Mouse (Mus musculus) urinary bladder, postnatal 10 days (tissue): ENCODE data around the gene Nos1.

ENCODE experiments used
- DNase-seq: peaks from one replicate; pipeline ENCODE4 v3.0.0; 2022; ENCODE audit warnings: low spot score

Gene Nos1

DNA sequence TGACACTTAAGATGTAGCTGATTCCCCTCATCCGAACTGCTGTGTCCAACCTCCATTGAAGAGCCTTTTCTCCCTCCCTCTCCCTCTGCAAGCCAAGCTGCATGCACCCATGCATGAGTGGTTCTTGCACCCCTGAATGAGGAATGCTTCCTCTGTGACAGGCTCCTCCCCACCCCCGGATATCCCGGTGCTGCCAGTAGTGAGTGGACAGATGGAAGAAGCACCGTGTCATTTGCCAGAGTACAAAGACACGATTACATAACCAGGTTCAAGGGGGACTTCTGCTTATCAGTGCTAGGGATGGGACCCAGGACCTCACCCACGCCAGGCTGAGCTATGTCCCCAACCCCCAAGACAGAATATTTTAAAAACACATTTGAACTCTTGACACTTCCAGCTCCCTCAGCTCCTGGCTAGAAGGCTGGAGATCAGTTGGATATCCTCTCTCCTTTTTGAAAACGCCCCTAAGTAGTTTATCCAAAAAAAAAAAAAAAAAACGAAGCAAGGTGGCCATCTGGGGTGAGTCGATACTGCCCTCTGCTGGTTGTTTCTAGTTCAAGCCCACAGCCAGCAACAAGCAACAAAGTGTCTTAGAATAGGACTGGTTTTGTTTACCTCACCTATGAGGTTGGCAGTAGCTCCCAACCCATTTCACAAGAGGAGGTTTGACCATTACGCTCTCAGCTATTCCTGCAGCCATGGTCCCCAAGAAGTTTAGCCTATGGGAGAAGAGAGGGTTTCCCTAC is 175.0 kb downstream of the Nos1 start:
- DNase-seq = no peak

DNA sequence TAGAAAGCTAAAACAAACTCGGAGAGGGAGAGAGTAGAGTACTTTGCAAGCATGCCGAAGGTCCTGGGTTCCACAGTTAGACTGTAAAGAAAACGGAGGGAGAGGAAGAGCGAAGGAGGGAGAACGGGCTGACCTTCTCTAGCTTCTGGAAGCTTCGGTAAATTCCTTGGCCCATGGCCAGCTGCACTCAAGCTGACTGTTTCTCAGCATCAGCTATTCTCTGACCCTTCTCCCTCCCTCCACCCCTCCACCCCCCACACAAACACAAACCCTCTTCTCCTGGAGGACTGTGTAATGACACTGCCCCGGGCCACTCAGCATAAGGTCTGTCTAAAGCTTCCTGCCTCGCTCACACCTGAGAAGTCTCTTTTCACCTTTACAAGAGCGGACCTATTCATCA is 183.9 kb downstream of the Nos1 start:
- DNase-seq = no peak

- DNase-seq = no peak
Observed at GRCm38 (mm10) chr5:117966956-117967355, 186.1 kb downstream of the Nos1 start.

GRCm38 (mm10) chr5:117967659-117968069 is 186.8 kb downstream of the Nos1 start:
- no peak for DNase-seq

- DNase-seq = no peak
Observed at GRCm38 (mm10) chr5:117969681-117970427, 189.0 kb downstream of the Nos1 start.

- DNase-seq = no peak
Observed at GRCm38 (mm10) chr5:117976263-117976656, 195.4 kb downstream of the Nos1 start.

DNA sequence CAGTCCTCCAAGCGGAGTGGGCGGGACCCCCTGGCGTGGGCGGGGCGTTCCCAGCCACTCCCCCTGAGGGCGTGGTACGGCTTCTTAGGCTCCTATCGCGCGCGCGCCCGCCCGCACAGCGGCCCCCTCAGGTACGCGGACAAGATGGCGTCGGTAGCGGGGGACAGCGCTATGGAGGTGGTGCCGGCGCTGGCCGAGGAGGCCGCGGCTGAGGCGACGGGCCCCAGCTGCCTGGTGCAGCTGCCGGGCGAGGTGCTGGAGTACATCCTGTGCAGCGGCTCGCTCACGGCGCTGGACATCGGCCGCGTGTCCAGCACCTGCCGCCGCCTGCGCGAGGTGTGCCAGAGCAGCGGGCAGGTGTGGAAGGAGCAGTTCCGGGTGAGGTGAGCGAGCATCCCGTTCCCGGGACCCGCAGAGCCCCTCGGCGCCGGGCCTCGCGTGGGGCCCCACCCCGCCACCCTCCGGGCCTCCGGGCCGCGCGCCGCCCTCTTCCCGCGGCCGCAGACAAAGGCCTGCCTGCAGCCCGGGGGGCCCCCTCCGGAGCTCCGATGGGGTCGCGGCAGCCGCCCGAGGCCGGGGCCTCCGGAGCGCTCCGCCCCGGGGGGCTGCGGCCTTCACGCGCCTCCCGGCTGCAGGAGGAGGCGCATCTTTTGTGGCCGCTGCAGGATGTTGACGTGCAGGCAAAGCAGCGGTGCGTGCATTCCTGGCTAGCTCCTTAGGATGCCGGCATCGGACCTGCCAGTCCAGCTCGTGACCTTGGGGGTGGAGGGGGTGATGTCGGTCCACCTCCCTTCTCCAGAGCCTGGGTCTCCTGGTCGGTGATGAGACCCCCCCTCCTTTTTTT is 196.0 kb downstream of the Nos1 start, which contains the start of gene Fbxo21:
Gene Fbxo21, plus strand, starts transcription at position 74 of the 844 bp plus-strand sequence.
- DNase-seq = peak; percentile 83

DNA sequence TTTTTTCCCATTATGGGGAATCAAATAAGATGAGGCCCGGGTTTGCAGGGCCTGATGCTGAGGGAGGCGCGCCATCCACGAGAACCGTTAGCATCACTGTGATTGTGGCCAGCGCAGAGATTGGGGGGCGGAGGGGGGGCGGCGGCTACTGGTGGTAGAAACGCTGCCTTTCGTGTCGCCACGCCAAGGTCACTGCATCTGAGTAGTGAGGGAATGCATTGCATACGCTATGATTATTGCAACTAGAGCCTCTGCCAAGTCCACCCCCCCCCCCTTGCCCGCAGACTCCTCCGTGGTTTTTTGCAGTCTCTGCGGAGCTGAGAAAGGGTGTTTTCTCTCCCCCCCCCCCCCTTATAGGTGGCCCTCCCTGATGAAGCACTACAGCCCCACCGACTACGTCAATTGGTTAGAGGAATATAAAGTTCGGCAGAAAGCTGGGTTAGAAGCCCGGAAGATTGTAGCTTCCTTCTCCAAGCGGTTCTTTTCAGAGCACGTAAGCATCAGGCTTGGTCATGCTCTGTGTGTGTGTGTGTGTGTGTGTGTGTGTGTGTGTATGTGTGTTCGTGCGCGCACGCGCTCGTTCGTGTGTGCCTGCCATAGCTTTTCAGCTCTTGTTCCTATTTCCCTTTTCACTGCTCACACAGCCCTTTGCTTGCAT is 196.8 kb downstream of the Nos1 start:
- no peak for DNase-seq

GRCm38 (mm10) chr5:117978159-117978697 is 197.4 kb downstream of the Nos1 start:
- no peak for DNase-seq

- no peak for DNase-seq
Observed at GRCm38 (mm10) chr5:117979082-117979481, 198.2 kb downstream of the Nos1 start.

DNA sequence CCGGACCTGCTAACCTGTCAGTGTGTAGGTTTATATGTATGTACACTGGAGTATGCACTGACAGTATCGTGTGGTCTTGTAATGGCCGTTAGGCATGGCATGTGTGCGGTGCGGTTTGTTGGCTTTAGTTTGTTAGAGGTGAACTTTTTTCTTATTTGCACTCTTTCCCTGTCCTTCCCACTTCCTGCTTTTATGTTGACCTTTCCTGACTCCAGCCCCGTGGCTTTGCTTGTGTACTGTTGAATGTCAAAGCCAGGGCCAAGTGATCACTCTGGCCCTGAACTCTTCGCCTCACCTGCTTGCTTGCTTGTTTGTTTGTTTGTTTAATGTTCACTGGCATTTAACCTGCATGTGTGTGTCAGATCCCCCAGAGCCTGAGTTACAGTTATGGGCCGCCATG is 200.1 kb downstream of the Nos1 start:
- no peak for DNase-seq

DNA sequence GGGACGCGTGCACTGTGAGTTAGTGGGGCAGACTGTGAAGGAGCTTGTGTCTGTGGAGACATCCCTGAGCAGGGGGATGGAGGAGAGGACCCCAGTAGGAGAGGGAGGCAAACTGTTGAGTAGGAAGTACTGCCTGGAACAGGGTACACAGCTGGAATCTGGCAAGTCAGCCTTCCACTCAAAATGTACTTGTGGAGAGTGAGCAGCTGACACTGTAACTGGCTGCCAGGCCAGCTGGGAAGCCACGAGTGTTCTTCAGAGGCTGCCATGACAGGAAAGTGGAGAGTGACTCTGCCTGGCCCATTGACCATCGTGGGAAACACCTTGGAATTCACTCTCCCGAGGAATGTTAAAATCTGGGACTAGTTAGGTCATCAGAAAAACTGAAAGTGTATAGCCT is 201.1 kb downstream of the Nos1 start:
- no peak for DNase-seq

- DNase-seq = no peak
Observed at GRCm38 (mm10) chr5:117986327-117986726, 205.5 kb downstream of the Nos1 start.

DNA sequence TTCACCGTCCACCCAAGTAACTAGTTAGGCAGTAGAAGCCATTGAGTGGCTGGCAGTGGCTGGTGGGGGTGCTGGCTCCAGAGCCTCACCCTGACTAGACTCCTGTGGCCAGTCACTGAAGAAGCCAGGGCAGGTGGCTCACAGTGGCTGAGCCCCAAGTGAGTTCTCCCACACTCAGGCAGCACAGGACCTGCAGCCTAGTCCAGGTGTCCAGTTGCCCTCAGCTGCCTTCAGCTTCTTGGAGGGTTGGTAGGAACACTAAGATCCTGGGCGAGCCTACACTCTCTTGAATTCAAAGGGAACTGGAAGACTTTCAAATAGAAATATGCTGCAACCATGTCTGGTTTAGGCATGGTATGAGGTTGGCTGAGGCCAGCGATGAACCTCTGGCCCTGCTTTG is 207.1 kb downstream of the Nos1 start:
- DNase-seq = no peak

- no peak for DNase-seq
Observed at GRCm38 (mm10) chr5:117988367-117988766, 207.5 kb downstream of the Nos1 start.

DNA sequence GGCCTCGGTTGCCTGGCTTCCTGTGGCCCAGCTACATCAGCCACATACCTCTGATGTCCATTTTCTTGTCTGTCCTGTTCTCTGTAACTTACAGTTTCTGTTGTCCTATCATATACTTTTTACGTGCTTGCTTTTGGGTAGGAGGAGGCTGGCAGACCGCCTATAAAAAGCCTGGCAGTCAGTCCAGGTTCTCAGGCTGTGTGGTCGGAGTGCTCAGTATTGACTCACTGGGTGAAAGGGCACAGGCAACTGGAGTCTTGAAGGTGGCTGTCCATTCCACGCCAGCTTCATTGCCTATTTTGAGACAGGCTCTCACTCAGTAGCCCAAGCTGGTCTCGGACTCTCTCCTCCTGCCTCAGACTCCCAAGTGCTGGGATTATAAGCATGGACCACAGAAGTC is 208.9 kb downstream of the Nos1 start:
- DNase-seq = no peak

GRCm38 (mm10) chr5:117990957-117991356 is 210.1 kb downstream of the Nos1 start:
- DNase-seq = no peak

DNA sequence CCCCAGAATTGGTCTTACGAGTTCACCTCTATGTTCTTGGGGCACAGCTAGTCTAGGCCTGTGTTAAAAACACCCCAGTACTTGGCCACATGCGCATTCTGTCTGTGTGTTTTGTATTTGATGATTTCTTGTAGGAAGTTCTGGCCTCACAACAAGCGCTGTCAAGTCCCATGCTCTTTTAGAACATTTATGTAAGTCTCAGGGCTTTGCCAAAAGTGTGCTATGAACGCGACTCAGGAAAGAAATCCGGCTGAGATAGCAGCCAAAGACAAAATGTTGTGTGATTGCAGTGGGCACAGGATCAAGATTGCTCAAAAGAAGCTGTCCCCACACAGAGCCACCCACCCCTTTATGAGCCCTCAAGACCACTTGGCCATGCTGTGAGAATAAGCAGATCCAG is 212.7 kb downstream of the Nos1 start:
- no peak for DNase-seq

DNA sequence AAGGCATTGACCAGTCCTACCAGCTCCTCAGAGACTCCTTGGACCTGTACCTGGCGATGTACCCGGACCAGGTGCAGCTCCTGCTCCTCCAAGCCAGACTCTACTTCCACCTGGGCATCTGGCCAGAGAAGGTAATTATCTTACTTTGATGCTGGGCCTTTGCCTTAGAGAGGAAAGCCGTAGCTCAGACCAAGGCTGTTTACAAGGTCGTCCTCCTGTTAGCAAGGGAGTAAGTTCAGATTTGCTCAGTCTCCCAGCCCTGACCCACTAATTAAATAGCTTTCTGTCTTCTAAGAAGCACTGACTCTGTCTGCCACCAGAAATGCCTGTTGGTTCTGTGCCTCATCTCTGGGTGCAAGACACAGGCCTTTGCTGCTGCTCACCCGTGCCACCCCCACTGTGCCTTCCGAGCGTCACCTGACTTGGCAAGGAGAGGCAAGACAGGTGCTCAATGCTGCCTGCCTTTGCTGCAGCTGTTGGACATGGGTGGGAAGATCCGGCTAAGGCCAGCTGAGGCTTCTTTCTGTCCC is 214.6 kb downstream of the Nos1 start:
- DNase-seq = no peak

GRCm38 (mm10) chr5:117995911-117996310 is 215.1 kb downstream of the Nos1 start:
- no peak for DNase-seq

GRCm38 (mm10) chr5:117996581-117996980 is 215.7 kb downstream of the Nos1 start:
- no peak for DNase-seq
